Mouse (Mus musculus) ES-Bruce4 (cell line): ENCODE measurements at regions not wholly inside any gene's neighbourhood (a gene's known extent, or its start where the extent isn't known, plus 50 kb on each side); places are given as distances from the start of the nearest gene placed in this dataset.

ENCODE experiments used
- CTCF ChIP-seq: IDR thresholded peaks from one replicate; pipeline ENCODE4 v1.8.1; 2011; ENCODE audit warnings: low read depth, low read length
- EP300 ChIP-seq: IDR thresholded peaks from 2 replicates; pipeline ENCODE4 v1.6.1; 2011; ENCODE audit warnings: low read depth, low read length; ENCODE audit not compliant: insufficient read depth
- POLR2A ChIP-seq: IDR thresholded peaks from one replicate; pipeline ENCODE4 v1.8.1; 2011; ENCODE audit warnings: low read length; ENCODE audit not compliant: insufficient read depth

- no peak for TF ChIP-seq CTCF
- TF ChIP-seq POLR2A: no peak
- no peak for TF ChIP-seq EP300
These were observed 395.3 kb downstream of the Fign start for GRCm38 (mm10) chr2:63702333-63703096.
